Mouse (Mus musculus) v-Abl transformed pro-B cells (cell line): ENCODE measurements at regions not wholly inside any gene's neighbourhood (a gene's known extent, or its start where the extent isn't known, plus 50 kb on each side); places are given as distances from the start of the nearest gene placed in this dataset.

ENCODE experiments used
- in situ Hi-C, 2 experiments: fragments of 400-800 bp; cut with MboI; formaldehyde crosslinking; loops; one replicate each; pipeline ENCODE4 v1.15.1; 2025; ENCODE audit not compliant: unreplicated experiment in 2 of 2

GRCm38 (mm10) chr1:97555565-97555955 is 106.3 kb downstream of the D1Ertd622e start:
- in situ Hi-C loops: no loop called here

GRCm38 (mm10) chr1:97554936-97555564 is 106.8 kb downstream of the D1Ertd622e start:
- in situ Hi-C loops: no loop called here

- in situ Hi-C loops: no loop called here
Measured at GRCm38 (mm10) chr1:97553485-97554474, 108.1 kb downstream of the D1Ertd622e start.

- in situ Hi-C loops: no loop called here
Measured at GRCm38 (mm10) chr1:97552886-97553285, 109.0 kb downstream of the D1Ertd622e start.

- in situ Hi-C loops: no loop called here
Measured at GRCm38 (mm10) chr1:97541162-97541493, 120.7 kb downstream of the D1Ertd622e start.

GRCm38 (mm10) chr1:97540291-97541161 is 121.3 kb downstream of the D1Ertd622e start:
- in situ Hi-C loops: no loop called here

- in situ Hi-C loops: loop anchor here (10.0 kb wide), 2 partner anchors 188 to 298 kb away; no protein-coding TSS in a partner anchor
Measured at GRCm38 (mm10) chr1:97496915-97497314, 165.0 kb downstream of the D1Ertd622e start.

- in situ Hi-C loops: no loop called here
Measured at GRCm38 (mm10) chr1:97479921-97480320, 182.0 kb downstream of the D1Ertd622e start.
